Mouse (Mus musculus) layer of hippocampus, postnatal 25 days (tissue): ENCODE measurements around the gene Mef2d. TPM values are rescaled to one million over a fixed set of nuclear protein-coding genes. Genes with fewer than 3 reads are reported as not detected.

Experiments
- DNase-seq, 2 experiments: peaks; one replicate each; pipeline ENCODE4 v3.0.0; 2022; ENCODE audit warnings: mixed read lengths in 2 of 2, low spot score in 1 of 2; ENCODE audit errors: extremely low spot score in 1 of 2
- total RNA-seq, 2 experiments: library from RNA; stranded (reverse); gene quantifications; 2 replicates each; pipeline ENCODE4 v1.2.3; 2021

The Mef2d gene
- 100 to 1,000 TPM; 179 to 212 TPM for total RNA-seq

DNA sequence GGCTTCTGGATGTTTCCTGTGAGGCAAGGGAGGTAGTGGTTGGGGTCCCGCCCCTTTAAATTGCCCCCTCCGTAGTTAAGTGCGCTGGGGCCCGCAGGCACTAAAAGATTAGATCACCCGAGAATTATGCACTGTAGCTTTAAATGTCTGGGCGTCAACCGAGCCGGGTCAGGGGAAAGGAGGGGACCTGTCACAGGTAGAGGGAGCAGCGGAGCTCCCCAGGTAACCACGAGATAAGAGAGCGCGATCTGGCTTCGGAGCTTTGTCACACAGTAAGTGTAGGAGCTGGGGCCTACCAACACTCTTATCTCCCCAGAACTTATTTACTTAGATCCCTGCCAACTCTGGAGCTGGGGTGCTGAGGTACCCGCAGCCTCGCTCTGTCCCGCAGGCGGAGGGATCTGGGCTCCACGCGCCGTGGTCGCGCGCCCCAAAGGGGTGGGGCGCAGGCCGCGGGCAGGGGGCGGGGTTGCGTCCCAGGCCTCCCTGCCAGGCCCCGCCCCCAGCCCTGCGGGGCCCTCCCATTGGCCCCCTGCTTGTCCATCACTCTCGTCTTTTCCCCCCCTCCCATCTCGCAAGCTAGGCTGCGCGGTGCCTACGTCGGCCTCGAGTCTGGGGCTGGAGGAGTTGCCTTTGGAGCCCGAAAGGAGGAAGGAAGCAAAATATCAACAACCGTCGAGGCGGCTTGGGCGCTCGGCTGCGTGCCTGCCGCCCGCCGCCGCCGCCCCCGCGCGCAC is at the start of gene Mef2d:
Gene Mef2d, plus strand, starts transcription at position 586 of the 737 bp plus-strand sequence.
- DNase-seq, result peak; percentile 85 to 87

DNA sequence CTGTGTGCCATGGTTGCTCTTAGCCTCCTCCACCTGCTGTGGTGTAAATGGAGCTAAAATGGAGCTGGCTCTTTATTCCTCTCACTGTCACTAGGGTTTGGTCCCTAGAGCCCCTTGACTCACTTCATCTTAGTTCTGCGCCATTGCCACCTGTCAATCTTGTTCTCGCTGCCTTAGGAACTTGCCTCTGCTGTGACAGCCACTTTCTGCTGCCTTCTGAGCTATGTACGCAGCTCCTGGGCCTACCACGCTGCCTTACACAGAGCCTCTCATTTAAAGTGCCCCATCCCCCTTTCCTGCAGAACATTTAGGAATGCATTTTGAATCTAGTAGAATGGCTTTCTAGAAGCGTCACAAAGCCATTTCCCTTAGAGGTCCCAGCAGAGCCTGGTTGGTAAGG is 48.0 kb upstream of the Mef2d start:
- no peak for DNase-seq

DNA sequence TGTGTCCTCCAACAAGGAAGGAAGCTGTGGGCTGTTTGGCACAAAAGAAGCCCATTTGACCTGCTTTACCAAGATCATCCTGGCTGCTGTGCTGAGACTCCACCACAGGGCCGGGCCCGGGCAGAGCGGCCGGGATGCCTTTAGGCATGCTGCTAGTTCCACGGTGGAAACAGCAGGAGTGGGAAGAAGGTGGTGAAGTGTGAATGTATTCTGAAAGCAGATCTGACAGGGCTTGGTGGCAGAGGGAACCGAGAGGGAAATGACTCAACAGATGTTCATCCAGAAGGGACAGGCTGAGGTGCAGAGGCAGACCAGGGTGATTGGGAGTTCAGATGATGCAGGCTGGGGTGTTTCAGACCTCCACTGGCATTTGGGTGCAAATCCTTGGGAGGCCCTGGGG is 44.5 kb upstream of the Mef2d start:
- no peak for DNase-seq

DNA sequence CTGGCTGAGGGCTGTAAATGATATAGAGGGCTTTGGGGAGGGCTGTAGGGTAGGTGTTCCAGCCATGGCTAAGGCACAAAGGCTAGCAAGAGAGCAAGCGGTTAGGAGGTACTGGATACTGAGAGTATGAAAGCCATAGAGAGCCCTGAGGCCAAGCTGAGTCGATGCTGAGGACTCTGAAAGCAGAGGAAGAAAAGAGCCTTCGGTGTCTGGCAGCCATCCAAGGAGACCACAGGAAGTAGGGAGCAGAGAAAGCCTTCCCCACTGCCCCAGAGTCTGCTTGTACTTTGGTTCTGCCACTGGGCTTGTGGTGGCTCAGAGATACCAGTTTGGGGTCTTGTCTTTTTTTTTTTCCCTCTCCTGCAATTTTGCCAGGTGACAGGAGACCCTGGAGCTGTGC is 41.9 kb upstream of the Mef2d start:
- peak in 1 of 2 experiments; percentile 21 for DNase-seq

DNA sequence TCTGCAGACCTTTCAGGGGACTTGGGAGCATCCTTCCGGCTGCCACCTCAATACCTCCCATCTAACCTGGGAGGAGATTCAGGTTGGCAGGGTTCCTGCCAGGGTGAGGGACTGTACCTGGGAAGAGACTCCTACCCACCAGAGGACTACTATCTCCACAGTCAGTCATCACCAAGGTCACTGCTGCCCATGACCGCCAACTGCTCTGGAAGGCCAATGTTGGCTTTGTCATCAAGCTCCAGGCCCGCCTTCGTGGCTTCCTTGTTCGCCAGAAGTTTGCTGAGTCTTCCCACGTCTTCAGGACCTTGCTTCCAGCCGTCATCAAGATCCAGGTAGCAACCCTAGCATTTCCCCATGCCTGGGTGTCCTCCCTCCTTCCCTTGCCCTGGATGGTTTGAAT is 40.4 kb upstream of the Mef2d start:
- DNase-seq, result no peak

DNA sequence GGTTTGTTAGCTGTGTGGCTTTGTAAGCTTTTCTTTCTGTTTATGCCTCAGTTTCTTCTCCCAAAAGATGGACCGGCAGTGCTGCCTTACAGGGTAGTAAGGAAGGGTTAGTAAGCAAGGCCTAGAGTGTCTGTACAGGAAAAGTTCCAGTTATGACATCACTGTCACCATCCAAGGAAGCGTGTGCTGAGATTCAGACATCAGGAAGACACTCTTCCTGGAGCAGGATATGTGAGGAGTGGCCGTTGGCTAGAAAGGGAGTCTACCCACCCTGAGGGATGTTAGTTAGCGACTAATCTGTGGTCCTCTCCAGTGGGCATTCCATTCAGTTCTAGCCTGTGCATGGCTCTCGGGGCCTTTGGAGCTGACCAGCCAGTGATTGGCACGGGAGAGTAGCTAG is 40.0 kb upstream of the Mef2d start:
- no peak for DNase-seq

DNA sequence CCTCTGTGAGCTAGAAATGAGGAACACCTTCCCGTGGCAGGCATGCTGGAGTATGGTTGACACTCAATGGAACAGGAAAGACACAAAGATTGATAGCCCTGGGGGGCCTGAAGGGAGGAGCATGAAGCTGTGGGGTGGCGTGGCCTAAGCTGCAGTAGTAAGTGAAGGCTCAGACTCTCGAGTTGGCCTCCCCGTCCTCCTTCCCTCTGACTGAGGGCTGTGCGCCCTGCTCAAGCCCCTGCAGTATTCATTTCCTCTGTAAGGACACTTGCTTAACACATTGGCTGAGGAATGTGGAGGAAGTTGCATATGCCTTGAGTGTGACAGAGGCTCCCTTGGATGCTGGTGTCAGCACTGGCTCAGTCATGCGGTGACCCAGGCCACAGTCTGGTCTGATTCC is 39.6 kb upstream of the Mef2d start:
- DNase-seq, result no peak

DNA sequence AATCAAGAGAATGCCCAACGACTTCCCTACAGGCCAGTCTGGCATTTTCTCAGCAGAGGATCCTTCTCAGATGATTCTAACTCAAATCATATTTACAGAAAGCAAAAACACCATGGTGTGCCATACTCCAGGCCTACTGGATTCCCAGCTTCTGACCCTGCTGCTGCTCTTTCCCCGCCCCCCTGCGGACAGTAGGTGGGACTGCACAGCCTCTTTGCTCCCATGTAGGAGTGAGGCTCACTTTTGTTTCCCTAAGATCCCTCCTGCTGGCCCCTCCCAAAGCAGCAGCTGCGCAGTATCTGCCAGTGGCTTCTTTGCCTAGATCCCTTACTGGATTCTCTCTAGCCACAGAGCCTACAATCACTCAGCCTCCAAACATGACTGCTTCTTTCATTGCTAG is 36.0 kb upstream of the Mef2d start:
- no peak for DNase-seq

DNA sequence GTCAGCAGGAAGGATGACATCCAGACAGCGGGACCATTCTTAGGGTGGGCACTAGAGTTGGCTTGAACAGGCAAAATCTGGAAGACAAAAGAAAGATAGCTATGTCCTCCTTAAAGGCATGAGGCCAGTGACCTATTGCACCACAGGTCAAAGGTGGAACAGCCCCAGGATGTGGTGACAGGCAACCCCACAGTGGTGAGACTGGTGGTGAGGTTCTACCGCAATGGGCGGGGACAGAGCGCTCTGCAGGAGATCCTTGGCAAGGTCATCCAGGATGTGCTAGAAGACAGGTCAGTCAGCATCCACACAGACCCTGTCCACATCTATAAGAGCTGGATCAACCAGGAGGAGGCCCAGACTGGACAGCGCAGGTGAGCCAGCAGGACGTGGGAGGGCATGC is 33.0 kb upstream of the Mef2d start:
- DNase-seq, result no peak

DNA sequence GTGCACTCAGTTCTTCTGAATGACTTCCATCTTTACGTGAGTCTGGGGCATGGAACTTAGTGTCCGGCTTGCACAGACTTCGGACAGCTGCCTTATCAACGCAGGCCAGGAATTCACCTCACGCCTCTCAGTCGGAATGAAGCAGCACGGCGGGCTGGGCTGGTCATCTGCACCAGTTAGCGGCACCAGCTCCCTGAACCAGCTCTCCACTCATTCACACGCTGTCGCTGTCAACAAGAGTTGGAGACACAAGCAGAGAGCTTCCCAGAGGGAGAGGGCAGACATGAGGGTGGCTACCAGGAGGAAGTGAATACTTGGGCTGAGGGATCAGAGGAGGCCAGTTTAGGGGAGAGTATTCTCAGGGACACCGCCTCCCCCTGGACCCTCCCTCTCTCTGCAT is 27.8 kb upstream of the Mef2d start:
- DNase-seq, result no peak

DNA sequence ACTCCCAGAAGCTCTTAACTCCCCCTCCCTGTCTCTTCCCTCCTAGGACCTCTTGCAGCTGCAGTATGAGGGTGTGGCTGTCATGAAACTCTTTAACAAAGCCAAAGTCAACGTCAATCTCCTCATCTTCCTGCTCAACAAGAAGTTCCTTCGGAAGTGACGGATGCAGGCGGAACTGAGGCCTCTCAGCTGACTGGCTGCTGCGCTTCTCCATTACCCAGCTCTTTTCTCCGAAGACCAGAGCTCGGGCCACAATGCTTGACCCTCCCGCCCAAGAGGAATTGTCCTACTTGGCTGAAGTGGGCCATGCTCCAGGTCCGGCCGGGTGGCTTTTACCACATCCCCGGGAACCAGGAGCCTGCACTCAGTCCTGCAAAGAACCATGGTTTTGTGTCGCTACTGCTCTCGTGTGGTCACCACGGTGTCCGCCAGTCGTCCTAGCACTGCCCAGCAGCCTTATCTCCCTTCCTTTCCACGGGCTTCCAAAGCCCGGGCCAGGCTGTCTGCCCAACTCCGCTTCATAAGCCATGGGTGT is 22.0 kb upstream of the Mef2d start:
- no peak for DNase-seq

DNA sequence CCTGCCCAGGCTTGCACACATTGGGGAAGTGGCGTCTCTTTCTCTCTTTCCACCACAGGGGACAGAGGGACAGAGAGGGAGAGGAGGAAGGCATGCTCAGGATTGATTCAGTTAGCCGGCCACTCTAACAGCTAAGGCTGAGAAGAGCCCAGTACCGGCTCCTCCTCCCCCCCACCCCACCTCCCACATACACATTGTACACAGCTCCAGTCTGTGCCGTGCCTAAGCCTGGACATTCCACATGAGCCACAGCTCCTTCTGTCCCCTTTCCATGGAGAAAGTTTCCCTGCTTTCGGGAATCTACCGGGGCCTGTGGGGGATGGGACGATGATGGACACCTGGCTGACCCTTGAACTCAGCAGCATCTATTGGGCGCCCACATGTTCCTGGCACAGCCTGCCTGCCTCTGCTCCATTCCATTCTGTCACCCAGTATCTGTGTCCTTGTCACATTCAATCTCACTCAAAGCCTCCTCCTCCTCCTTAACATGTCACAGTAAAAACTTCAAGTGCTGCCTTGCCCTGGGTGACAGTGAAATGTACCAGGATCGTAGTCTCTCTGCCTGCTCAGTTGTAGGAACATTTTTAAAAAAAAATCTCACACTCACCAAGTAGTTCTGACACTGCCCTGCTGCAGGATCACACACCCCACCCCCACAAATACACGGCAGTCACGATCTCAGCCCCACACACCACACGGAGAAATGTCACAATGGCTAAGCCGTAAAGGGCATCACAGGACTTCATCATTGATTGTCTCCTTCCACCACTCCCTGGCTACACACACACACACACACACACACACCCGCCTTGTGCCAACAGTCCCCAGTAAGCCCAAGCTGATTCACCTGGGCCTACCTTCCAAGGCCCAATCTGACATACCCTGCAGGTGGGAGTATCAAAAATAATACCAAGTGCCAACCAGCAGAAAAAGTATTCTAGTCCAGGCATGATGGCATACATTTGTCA is 20.7 kb upstream of the Mef2d start:
- no peak for DNase-seq

DNA sequence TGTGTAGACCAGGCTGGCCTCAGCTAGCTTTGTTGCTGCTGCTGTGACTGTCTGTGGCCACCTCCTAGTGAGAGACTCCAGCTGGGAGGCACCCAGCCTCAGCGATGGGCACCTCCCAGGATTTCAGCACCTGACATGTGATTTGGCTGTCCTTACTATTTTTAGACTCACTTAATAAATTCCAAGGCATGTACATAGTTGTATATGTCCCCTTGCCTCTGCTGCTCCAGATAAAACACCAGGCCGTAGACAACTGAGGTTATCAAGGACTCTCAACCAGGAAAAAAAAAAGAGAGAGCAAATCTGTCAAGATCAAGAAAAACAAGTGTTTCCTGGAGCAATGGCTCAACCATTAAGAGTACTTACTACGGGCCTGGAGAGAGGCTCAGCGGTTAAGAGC is 17.0 kb upstream of the Mef2d start:
- DNase-seq, result no peak

DNA sequence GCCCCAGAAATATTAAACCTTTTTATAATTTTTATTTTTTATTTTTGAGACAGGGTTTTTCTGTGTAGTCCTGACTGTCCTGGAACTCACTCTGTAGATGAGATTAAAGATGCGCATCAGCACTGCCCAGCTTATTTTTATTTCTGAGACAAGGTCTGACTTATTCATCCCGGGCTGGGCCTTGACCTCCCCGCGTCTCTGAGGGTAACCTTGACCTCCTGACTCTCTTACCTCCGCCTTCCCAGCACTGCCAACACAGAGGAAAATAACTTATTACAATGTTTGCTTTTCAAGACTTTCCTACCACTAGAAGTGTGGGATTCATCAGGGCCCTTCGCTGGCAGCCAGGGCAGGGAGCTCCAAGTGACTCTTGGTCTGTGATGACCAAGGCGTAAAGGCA is 16.0 kb upstream of the Mef2d start:
- no peak for DNase-seq

DNA sequence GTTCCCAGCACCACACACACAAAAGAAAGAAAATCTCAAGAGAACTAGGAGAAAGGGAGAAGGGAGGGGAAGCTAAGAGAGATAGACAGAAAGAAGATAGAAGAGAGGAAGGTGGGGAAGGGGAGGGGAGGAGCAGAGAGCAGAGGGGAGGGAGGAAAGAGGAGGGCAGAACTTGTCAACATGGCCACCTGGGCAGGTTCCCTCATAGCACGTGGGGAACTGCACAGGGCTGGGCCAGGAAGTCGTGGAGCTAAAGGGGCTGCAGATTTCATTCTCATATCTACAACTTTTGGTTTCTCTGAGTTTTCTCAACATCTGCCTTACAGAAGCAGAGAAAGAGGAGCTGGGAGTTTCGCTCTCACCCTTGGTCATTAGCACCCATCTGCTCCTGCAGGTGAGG is 14.5 kb upstream of the Mef2d start:
- no peak for DNase-seq

DNA sequence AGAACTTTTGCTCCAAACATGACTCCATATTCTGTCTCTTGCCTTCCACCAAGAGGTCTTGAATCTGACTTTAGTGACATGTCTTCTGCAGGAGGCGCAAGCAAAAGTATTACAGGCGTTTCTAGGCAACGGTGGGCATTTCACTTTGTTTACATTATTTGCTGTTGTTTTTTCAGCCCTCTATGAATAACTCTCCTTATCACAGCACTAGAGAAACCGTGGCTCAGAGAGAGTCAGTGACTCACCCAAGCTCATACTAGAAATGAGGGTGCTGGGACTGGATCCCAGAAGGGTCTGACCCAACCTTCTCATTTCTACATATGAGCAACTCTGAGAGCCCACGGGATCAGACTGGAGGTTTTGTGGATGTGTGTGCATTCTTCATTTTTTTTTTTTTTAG is 14.1 kb upstream of the Mef2d start:
- DNase-seq, result no peak

DNA sequence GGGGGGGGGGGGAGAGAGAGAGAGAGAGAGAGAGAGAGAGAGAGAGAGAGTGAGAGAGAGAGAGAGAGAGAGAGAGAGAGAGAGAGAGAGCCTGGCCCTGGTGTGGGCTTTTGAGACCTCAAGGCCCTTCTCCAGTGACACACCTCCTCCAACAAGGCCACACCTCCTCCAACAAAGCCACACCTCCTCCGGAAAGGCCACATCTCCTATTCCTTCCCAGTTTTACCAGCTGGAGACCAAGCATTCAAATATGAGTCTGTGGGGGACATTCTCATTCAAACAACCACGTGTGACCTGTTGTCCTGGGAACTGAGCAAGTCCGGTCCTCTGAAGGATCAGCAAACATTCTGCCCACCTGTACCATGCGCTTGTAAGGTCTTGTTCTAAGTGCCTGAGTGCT is 13.2 kb upstream of the Mef2d start:
- no peak for DNase-seq

DNA sequence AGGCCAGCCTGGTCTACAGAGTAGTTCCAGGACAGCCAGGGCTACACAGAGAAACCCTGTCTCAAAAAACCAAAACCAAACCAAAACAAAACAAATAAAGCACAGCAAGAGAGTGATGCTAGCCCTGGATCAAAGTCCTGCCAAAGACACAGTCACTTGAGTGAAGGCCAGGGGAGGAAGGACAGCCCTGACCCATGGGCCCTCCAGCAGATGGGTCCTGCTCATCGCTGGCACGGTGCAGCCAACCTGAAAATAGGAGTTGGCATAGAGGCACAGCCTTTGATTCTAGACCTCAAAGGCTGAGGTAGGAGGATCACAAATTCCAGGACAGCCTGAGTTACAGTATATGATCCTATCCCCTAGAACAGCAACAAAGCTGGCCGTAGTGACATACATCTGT is 11.1 kb upstream of the Mef2d start:
- no peak for DNase-seq

DNA sequence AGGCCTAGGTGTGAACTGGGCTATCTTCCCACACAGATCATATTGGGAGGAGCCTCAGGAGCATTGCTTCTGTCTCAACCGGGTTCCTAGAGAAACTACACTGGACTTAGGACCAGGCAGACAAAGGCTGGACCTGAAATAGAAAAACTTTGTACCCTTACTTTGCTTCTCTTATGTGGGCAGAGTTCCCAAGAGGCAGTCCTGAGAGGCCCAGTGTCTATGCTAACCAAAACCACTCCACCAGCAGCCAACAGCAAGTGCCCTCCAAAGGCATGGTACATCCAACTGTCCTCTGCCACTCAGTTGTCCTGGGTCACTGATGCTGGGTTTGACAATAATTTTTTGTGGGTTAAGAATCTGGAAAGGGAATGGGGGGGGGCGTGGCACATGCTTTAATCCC is 9.7 kb upstream of the Mef2d start:
- DNase-seq, result no peak

DNA sequence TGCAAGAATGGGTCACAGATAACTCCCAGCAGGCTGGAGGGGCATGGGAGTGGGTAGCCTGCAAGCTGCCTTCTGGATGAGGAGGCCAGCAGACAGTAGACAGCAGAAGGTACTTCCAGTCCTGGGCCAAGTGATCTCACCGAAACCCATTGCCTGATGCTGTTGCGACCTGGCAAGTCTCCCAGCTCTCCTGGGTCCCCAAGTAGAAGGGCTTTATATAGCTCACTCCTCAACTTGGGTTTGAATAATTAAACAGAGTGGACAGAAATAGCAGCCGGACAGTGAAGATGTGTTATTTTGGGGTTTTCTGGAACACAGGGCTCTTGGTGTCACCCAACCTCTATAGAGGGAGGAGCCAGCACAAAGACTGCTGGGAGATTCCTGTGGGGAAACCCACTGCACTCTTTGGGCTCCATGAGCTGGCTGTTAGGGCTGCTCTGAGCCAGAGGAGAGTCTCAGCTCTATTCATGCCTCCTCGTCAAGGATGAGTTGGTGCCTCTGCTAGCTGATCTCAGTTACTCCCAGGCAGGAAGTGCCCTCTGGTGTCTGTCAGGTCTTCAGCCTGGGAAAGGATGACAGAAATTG is 8.9 kb upstream of the Mef2d start:
- DNase-seq, result no peak

DNA sequence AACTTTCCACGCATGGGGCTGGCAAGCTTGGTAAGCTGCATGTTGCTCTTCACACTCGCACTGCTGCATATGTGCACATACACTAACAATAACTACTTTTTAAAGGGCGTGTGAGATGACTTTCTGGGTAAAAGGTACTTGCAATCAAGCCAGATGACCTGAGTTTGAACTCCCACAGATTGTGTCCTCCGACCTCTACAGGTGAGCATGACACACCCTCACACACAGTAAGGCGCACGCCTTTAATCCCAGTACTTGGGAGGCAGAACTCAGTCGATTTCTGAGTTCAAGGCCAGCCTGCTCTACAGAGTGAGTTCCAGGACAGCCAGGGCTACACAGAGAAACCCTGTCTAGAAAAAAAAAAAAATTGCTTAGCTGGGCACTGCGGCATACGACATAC is 5.8 kb upstream of the Mef2d start:
- no peak for DNase-seq
